Mouse (Mus musculus): ENCODE measurements around the gene Lpin1.
A peak's percentile ranks its signal among the peaks of the same experiment; 100 is the strongest.

Lpin1 gene

GRCm38 (mm10) chr12:16618512-16619274 is 7.9 kb upstream of the Lpin1 start:
- peak; percentile 59 to 78 for DNase-seq

GRCm38 (mm10) chr12:16615738-16616137 is 5.0 kb upstream of the Lpin1 start:
- no peak for DNase-seq

GRCm38 (mm10) chr12:16614556-16614955 is 3.8 kb upstream of the Lpin1 start:
- no peak for DNase-seq

GRCm38 (mm10) chr12:16605624-16606023 is 5.1 kb downstream of the Lpin1 start:
- peak in 1 of 2 experiments; percentile 40 for DNase-seq

- no peak for DNase-seq
Observed at GRCm38 (mm10) chr12:16602271-16602670, 8.5 kb downstream of the Lpin1 start.

- no peak for DNase-seq
Observed at GRCm38 (mm10) chr12:16600374-16600773, 10.4 kb downstream of the Lpin1 start.

- DNase-seq = no peak
Observed at GRCm38 (mm10) chr12:16599359-16599758, 11.4 kb downstream of the Lpin1 start.

GRCm38 (mm10) chr12:16593761-16594160 is 17.0 kb downstream of the Lpin1 start:
- no peak for DNase-seq

GRCm38 (mm10) chr12:16593014-16593413 is 17.8 kb downstream of the Lpin1 start:
- no peak for DNase-seq

- no peak for DNase-seq
Observed at GRCm38 (mm10) chr12:16592451-16592850, 18.3 kb downstream of the Lpin1 start.

GRCm38 (mm10) chr12:16591453-16592200 is 19.1 kb downstream of the Lpin1 start:
- peak; percentile 88 to 93 for DNase-seq

- no peak for DNase-seq
Observed at GRCm38 (mm10) chr12:16589966-16590365, 20.8 kb downstream of the Lpin1 start.

GRCm38 (mm10) chr12:16589204-16589949 is 21.4 kb downstream of the Lpin1 start:
- peak; percentile 91 to 97 for DNase-seq

GRCm38 (mm10) chr12:16588396-16589042 is 22.2 kb downstream of the Lpin1 start:
- DNase-seq = peak; percentile 39 to 58

- DNase-seq = no peak
Observed at GRCm38 (mm10) chr12:16587767-16588166, 23.0 kb downstream of the Lpin1 start.

- DNase-seq = no peak
Observed at GRCm38 (mm10) chr12:16587111-16587510, 23.7 kb downstream of the Lpin1 start.

GRCm38 (mm10) chr12:16584964-16585363 is 25.8 kb downstream of the Lpin1 start:
- DNase-seq = no peak

- DNase-seq = no peak
Observed at GRCm38 (mm10) chr12:16584035-16584682, 26.6 kb downstream of the Lpin1 start.

GRCm38 (mm10) chr12:16583313-16583712 is 27.5 kb downstream of the Lpin1 start:
- DNase-seq = no peak

GRCm38 (mm10) chr12:16580306-16580705 is 30.5 kb downstream of the Lpin1 start:
- no peak for DNase-seq

- peak in 1 of 2 experiments; percentile 45 for DNase-seq
Observed at GRCm38 (mm10) chr12:16577665-16578233, 33.0 kb downstream of the Lpin1 start.

- DNase-seq = no peak
Observed at GRCm38 (mm10) chr12:16571278-16571677, 39.5 kb downstream of the Lpin1 start.
